Mouse (Mus musculus) ovary, postnatal 10 days (tissue): ENCODE measurements at regions not wholly inside any gene's neighbourhood (a gene's known extent, or its start where the extent isn't known, plus 50 kb on each side); places are given as distances from the start of the nearest gene placed in this dataset.
A peak's percentile ranks its signal among the peaks of the same experiment; 100 is the strongest.
"Not testable (repeated sequence)": the region's sequence is repeated elsewhere in the genome, so short reads cannot be mapped to it uniquely, and the experiment has no call there.

Experiments
- DNase-seq: peaks from one replicate; pipeline ENCODE4 v3.0.0; 2022; ENCODE audit warnings: low spot score

DNA sequence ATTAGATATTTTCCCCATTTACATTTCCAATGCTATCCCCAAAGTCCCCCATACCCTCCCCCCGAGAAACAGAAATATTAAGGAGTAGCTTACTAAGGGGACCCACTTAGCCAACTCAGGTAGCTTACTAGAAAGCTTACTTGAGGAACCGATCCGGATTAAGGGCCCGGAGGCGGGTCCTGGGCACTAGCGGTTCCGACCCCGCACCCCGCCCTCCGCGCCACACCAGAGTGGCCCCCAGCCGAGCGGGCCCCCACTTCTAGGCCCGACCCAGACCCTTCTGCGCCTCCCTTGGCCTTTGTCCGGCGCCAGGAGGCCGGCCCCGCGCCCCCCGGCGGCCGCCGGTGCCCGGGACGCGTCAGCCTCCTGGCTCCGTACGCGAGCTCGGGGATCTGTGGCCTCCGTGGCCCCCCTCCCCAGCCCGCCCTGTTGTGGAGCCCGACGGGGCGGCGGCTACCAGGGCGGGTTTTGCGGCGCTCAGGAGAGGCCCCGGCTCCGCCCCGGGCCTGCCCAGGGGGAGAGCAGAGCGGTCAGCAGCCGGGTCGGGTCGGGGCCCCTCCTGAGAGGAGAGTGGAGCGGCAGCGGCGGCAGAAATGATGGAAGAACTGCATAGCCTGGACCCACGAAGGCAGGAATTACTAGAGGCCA lies 106.5 kb downstream of the Zfp600 start:
- peak; percentile 0 for DNase-seq

DNA sequence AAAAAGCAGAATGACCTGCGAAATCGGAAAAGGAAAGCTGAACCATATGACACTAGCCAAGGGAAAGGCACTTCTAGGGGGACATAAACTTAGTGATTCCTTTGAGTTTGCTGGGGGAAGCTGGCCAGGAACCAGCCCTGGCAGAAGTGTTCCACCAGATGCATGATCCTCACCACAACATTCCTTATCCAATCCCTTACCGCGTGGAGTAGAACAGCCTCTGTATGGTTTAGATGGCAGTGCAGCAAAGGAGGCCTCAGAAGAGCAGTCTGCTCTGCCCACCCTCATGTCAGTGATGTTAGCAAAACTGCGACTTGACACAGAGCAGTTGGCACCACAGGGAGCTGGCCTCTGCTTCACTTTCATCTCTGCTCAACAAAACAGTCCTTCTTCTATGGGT lies 107.2 kb downstream of the Zfp600 start:
- DNase-seq: not testable (repeated sequence)

DNA sequence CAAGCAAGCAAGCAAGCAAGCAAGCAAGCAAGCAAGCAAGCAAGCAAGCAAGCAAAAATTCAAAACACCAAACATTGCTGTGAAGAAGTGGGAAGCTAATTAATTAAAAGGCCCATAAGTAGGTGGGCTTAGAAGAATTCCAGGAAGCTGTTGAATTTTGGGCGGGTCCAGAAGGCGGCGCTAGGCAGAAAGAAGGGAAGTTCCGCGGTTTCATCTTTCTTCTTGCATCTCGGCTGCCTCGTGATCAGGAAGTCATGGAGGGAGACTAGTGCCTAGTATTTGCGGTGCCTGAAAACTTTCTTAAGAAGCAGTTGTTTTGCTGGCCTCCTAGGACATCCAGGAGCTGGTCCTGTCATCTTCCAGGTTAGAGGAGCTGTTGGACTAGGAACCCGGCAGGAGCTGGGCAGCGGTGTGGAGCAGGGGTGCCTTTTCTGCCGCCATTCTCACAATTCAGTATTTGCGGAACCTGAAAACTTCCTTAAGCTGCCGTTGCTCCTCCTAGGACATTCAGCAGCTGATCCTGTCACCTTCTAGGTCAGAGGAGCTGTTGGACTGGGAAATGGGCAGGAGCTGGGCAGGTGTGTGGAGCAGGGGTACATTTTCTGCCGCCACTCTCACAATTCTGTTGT lies 113.6 kb downstream of the Zfp600 start:
- not testable (repeated sequence) for DNase-seq
